Mouse (Mus musculus) limb, embryonic 11.5 days (tissue): ENCODE measurements around the gene Psmc3. TPM values are rescaled to one million over a fixed set of nuclear protein-coding genes. Genes with fewer than 3 reads are reported as not detected.

Experiments used
- ATAC-seq: fragments of 200-750 bp; cut with Nextera tagmentation; 2 replicates; pipeline ENCODE4 v1.8.0; 2017; ENCODE audit warnings: low read depth; ENCODE audit not compliant: insufficient number of reproducible peaks, low FRiP score, low TSS enrichment
- DNase-seq: peaks from one replicate; pipeline ENCODE4 v3.0.0-alpha.2; 2015; ENCODE audit warnings: low spot score
- H3K27ac ChIP-seq: fragments of 300-500 bp; sonication (generic); replicated peaks from 2 replicates; pipeline ENCODE4 v1.5.1; 2014; ENCODE audit warnings: low read depth, mild to moderate bottlenecking, low read length
- H3K27me3 ChIP-seq: fragments of 300-500 bp; sonication (generic); 2 replicates; pipeline ENCODE4 v1.6.1; 2014; ENCODE audit warnings: mild to moderate bottlenecking, low read length, mixed read lengths; ENCODE audit not compliant: control insufficient read depth, insufficient read depth
- H3K36me3 ChIP-seq: fragments of 300-500 bp; sonication (generic); 2 replicates; pipeline ENCODE4 v1.6.1; 2014; ENCODE audit warnings: mild to moderate bottlenecking, low read length, moderate library complexity, mixed read lengths; ENCODE audit not compliant: control insufficient read depth, insufficient read depth
- H3K4me1 ChIP-seq: fragments of 300-500 bp; sonication (generic); 2 replicates; pipeline ENCODE4 v1.6.1; 2014; ENCODE audit warnings: low read length, mixed read lengths; ENCODE audit not compliant: control insufficient read depth, insufficient read depth
- H3K4me2 ChIP-seq: fragments of 300-500 bp; sonication (generic); 2 replicates; pipeline ENCODE4 v1.6.1; 2014; ENCODE audit warnings: low read depth, mild to moderate bottlenecking, moderate library complexity; ENCODE audit not compliant: severe bottlenecking
- H3K4me3 ChIP-seq: fragments of 300-500 bp; sonication (generic); 2 replicates; pipeline ENCODE4 v1.5.1; 2014; ENCODE audit warnings: low read depth, low read length
- H3K9ac ChIP-seq: fragments of 300-500 bp; sonication (generic); 2 replicates; pipeline ENCODE4 v1.6.1; 2014; ENCODE audit warnings: mild to moderate bottlenecking, low read length
- H3K9me3 ChIP-seq: fragments of 300-500 bp; sonication (generic); 2 replicates; pipeline ENCODE4 v1.6.1; 2016; ENCODE audit warnings: low read length; ENCODE audit not compliant: control insufficient read depth
- WGBS: fragments of 180-500 bp; shearing (Covaris S2); extraction: QIAGEN DNeasy Blood & Tissue Kit; methylation state at CpG from one replicate; pipeline ENCODE4 v1.1.7; 2014; 5-methylcytosine and 5-hydroxymethylcytosine counted together
- polyA plus RNA-seq: library from polyadenylated mRNA; unstranded; fragments of >200 nt; fragmentation: Nextera tagmentation; extraction: Ambion mirVana; gene quantifications from 2 replicates; pipeline ENCODE4 v1.2.1, GENCODE M21; 2014

The Psmc3 gene
- polyA plus RNA-seq, 1 experiment from 2014 or later: 440 TPM

DNA sequence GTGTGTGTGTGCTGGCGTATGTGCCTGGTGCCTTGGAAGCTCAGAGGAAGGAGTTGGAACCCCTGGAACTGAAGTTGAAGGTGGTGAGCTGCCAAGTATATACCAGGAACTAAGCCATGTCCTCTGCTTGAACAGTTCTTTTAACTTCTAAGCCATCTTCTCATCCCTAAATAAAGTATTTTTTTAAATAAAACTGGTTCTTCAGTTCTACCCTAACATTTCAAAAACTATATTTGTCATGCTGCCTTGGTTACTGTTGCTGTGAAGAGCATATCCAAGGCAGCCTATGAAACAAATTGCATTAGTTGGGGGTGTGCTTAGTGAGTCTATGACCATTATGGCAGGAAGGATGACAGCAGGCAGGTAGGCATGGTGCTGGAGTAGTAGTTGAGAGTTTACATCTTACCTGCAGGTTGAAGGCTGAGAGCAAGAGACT lies 28.7 kb upstream of the Psmc3 start:
- no peak for DNase-seq
- Histone ChIP-seq H3K4me1 (no peaks in the 10 kb centered on the region), H3K9me3 (no peaks in the 10 kb centered on the region), H3K4me2 (no peak overlapping the region), H3K36me3 (no peaks in the 10 kb centered on the region), H3K27me3 (no peaks in the 10 kb centered on the region), H3K27ac (no peak overlapping the region), H3K4me3 (no peak overlapping the region), H3K9ac (no peak overlapping the region)
- 97% methylated on average over 1 of the region's 1 CpGs for WGBS
- ATAC-seq: no peak

DNA sequence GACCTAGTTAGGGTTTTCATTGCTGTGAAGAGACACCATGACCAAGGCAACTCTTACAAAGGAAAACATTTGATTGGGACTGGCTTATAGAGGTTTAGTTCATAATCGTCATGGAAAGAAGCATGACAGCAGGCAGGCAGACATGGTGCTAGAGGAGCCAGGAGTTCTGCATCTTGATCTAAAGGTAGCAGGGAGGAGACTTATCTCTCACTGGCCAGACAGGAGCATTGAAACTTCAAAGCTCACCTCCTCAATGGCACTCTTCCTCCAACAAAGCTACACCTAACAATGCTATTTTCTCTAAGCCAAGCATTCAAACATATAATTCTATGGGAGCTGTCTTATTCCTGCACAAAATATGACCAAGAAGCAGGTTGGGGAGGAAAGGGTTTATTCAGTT lies 27.3 kb upstream of the Psmc3 start:
- no peaks in the 10 kb centered on the region for H3K36me3 ChIP-seq
- ATAC-seq (no peak), DNase-seq (no peak)
- no peak overlapping the region for H3K27ac ChIP-seq
- 81% methylated on average over 1 of the region's 1 CpGs for WGBS
- H3K4me1 ChIP-seq: no peaks in the 10 kb centered on the region
- no peak overlapping the region for H3K9ac ChIP-seq
- H3K4me2 ChIP-seq: no peak overlapping the region
- H3K27me3 ChIP-seq: no peaks in the 10 kb centered on the region
- no peaks in the 10 kb centered on the region for H3K9me3 ChIP-seq
- H3K4me3 ChIP-seq: no peak overlapping the region

DNA sequence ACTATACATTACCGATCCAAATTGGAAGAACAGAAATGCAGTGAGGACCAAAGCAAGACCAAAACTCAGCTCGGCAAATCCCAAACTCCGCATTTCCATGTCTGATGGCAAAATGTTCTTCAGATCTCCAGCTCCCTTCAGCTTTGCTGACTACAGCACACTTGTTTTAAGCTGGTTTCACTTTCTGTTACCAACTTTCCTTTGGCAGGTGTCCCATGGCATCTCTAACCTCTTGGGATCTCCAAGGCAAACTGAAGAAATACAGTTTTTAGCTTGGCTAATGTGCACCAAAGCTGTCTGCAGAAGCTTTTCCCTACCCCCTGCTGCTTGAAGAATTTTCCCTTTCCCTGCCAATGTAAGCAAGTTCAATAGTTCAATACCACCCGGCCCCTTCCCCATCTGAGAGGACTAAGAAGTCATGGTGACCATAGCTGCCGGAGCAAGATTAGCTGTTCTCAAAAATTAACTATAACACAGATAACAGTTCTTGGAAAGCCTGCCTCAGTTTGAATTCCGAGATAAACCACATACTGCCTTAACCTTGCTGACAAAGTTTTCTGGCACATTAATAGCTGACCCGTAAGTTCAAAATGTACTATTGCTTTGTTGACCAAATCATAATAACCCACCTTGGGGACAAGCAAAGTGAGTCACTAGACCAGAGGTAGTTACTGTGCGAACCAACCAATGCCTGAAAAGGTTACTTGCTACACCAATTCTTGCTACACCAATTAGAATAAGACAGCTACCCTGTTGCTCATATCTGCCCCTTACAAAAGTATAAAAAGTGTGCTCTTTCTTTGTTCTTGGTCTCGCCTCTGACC lies 26.2 kb upstream of the Psmc3 start:
- WGBS: 90% methylated on average over 9 of the region's 9 CpGs
- no peak overlapping the region for H3K4me2 ChIP-seq
- no peaks in the 10 kb centered on the region for H3K27me3 ChIP-seq
- no peak overlapping the region for H3K27ac ChIP-seq
- no peak overlapping the region for H3K9ac ChIP-seq
- no peaks in the 10 kb centered on the region for H3K4me1 ChIP-seq
- no peaks in the 10 kb centered on the region for H3K36me3 ChIP-seq
- DNase-seq: no peak
- no peak for ATAC-seq
- H3K4me3 ChIP-seq: no peak overlapping the region
- H3K9me3 ChIP-seq: no peaks in the 10 kb centered on the region

DNA sequence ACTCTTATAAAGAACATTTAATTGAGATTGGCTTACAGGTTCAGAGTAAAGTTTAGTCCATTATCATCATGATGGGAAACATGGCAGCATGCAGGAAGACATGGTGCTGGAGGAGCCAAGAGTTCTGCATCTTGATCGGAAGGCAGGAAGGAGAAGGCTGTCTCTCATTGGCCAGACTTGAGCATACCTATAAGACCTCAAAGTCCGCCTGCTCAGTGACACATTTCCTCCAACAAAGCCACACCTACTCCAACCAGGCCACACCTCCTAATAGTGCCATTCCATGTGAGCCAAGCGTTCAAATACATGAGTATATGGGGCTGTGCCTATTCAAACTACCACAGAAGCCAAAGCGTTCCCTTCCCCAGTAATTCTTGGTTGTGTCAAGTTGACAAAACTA lies 22.6 kb upstream of the Psmc3 start:
- WGBS: 83% methylated on average over 4 of the region's 4 CpGs
- Histone ChIP-seq H3K27ac (no peak overlapping the region), H3K4me1 (no peaks in the 10 kb centered on the region), H3K4me3 (no peak overlapping the region), H3K9me3 (no peaks in the 10 kb centered on the region), H3K9ac (no peak overlapping the region), H3K4me2 (no peak overlapping the region), H3K36me3 (no peaks in the 10 kb centered on the region), H3K27me3 (no peaks in the 10 kb centered on the region)
- ATAC-seq (no peak), DNase-seq (no peak)

DNA sequence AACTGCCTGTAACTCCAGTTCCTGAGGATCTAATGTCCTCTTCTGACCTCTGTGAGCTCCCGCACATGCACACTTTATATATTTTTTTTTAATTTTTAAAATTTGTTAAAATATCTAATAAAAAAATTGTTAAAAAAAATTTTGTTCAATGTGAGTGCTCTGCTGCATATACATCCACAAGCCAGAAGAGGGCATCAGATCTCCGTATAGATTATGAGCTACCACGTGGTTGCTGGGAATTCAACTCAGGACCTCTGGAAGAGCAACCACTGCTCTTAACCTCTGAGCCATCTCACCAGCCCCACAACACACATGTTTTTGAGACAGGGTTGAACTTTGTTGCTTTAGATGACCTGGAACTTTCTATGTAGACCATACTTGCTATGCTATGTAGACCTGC lies 20.8 kb upstream of the Psmc3 start:
- H3K4me1 ChIP-seq: no peaks in the 10 kb centered on the region
- no peak for DNase-seq
- H3K4me3 ChIP-seq: no peak overlapping the region
- no peaks in the 10 kb centered on the region for H3K27me3 ChIP-seq
- H3K4me2 ChIP-seq: no peak overlapping the region
- ATAC-seq: no peak
- H3K9me3 ChIP-seq: no peaks in the 10 kb centered on the region
- WGBS: 12% methylated on average over 3 of the region's 3 CpGs
- no peaks in the 10 kb centered on the region for H3K36me3 ChIP-seq
- no peak overlapping the region for H3K9ac ChIP-seq
- H3K27ac ChIP-seq: no peak overlapping the region

DNA sequence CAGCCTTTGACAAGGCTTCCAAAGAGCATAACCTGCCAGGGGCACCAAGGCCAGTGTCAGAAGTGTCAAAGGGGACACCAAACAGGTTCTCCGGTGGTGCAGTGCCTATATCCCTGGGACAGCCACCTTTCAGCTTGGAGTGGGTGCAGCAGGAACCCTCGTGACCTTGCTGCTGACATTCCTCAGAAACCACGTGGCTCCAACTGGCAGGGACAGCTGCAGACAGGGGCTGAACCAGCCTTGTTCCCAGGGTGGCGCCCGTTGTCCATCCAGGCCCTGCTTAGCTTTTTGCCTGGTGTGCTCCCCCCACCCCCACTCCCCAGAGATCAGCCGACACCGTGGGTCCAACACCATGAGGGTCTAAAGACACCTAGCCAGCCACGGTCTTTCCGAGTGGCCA lies 18.4 kb upstream of the Psmc3 start, which contains the start of gene Rapsn:
Gene Rapsn (plus strand): TSS at position 236 of the 400 bp plus-strand sequence.
- H3K4me1 ChIP-seq: no peaks in the 10 kb centered on the region
- ATAC-seq: no peak
- no peaks in the 10 kb centered on the region for H3K9me3 ChIP-seq
- WGBS: 66% methylated on average over 9 of the region's 9 CpGs
- H3K9ac ChIP-seq: no peak within 1 kb of the TSS
- no peaks in the 10 kb centered on the region for H3K36me3 ChIP-seq
- no peak for DNase-seq
- H3K27ac ChIP-seq: no peak within 1 kb of the TSS
- no peaks in the 10 kb centered on the region for H3K27me3 ChIP-seq
- no peak within 1 kb of the TSS for H3K4me2 ChIP-seq
- H3K4me3 ChIP-seq: no peak within 1 kb of the TSS

DNA sequence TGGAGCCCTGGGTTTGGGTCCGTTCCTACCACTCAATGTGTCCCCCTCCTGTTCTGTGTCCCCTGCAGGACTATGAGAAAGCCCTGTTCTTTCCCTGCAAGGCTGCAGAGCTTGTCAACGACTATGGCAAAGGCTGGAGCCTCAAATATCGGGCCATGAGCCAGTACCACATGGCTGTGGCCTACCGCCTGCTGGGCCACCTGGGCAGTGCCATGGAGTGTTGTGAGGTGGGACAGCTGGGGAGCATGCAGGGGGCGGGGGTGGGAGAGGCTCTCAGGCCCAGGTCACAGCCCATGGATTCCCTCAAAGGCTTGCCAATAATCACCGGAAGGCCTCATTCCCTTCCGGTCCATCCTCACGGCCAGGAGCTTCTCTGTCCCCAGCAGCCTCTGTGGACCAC lies 12.0 kb upstream of the Psmc3 start:
- no peaks in the 10 kb centered on the region for H3K4me1 ChIP-seq
- DNase-seq: no peak
- WGBS: 82% methylated on average over 8 of the region's 8 CpGs
- H3K4me2 ChIP-seq: no peak overlapping the region
- H3K27me3 ChIP-seq: no peaks in the 10 kb centered on the region
- no peaks in the 10 kb centered on the region for H3K9me3 ChIP-seq
- no peak overlapping the region for H3K9ac ChIP-seq
- no peak overlapping the region for H3K4me3 ChIP-seq
- no peak for ATAC-seq
- no peak overlapping the region for H3K27ac ChIP-seq
- no peaks in the 10 kb centered on the region for H3K36me3 ChIP-seq

DNA sequence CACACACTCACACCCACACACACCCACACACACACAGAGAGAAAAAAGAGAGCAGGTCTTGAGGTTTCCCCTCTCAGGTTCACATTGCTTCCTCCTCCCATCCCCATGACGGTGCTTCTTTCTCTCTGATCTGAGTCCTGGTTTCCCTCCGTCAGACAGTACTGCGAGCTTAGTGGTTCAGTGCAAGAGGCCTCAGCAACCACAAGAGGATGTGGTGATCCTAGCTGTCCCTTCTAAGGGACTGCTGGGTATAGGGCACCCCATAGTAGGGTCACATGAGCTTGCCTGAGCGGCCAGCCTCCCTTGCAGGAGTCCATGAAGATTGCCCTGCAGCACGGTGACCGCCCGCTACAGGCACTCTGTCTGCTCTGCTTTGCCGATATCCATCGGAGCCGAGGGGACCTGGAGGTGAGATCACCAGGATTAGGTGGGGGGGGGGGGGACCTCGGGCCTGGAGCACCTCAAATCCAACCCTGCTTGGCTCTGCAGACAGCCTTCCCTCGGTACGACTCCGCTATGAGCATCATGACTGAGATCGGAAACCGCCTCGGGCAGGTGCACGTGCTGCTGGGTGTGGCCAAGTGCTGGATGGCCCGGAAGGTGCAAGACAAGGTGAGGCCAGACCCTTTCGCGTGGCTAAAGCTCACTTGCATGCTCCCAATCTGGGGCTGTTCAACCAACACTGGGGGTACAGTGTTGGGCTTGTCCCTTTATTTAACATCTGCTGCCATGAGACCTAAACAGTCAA lies 11.0 kb upstream of the Psmc3 start:
- no peak overlapping the region for H3K4me2 ChIP-seq
- no peaks in the 10 kb centered on the region for H3K27me3 ChIP-seq
- DNase-seq (no peak), ATAC-seq (no peak)
- H3K9ac ChIP-seq: no peak overlapping the region
- H3K4me3 ChIP-seq: no peak overlapping the region
- WGBS: 75% methylated on average over 21 of the region's 21 CpGs
- H3K36me3 ChIP-seq: no peaks in the 10 kb centered on the region
- peaks cover 4% of the 10 kb centered on the region; the same call in 1 of the 2 replicates for H3K4me1 ChIP-seq
- H3K27ac ChIP-seq: no peak overlapping the region
- no peaks in the 10 kb centered on the region for H3K9me3 ChIP-seq
